ENCODE assay signal across 10 mouse cellular contexts in the genomic region with DNA sequence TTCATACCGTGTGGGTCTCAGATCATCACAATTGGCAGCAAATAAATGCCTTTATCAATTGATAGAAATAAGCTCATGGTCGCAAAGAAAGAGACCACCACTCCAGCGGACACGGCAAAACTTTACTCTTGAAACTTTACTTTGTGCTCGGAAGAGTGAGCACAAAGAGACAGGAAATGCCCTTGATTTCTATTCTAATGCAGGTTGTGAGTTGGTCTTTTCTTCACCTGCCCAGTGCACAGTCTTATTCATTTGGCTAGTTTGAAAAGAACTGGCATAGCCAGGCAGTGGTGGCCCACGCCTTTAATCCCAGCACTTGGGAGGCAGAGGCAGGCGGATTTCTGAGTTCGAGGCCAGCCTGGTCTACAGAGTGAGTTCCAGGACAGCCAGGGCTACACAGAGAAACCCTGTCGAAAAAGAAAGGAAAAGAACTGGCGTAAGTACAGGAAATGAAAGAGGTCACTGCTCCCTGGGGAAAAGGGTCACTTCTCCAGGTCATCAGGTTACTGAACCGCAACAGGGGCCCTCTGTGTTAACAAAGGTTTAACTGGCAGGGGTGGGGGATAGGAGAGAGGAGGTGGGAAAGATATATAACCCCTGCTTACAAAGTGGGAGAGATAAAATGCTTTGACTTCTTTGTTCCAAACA. TPM values are rescaled to one million over a fixed set of nuclear protein-coding genes. Genes with fewer than 3 reads are reported as not detected.
DNase-seq lines count a peak whose midpoint lies in the region; ATAC-seq and TF ChIP-seq lines count a peak whose summit lies in the region.
"Had no signal": no experiment of that assay in that cellular context is flagged by ENCODE, and none has a peak within 500 bp of the region (broad histone marks: within the 10 kb centered on the region; RNA-seq: fewer than 3 reads in every experiment).

No protein-coding gene starts in this region.

- 65% methylated on average over 11 of the region's 11 CpGs for WGBS in hindbrain, embryonic 10.5 days
- 68% methylated on average over 11 of the region's 11 CpGs for WGBS in hindbrain, embryonic 11.5 days
- WGBS in hindbrain, embryonic 12.5 days, result 66% methylated on average over 11 of the region's 11 CpGs
- WGBS in midbrain, embryonic 13.5 days, result 69% methylated on average over 11 of the region's 11 CpGs

- DNase-seq in hindbrain, embryonic 10.5 days (ENCODE audit: low spot score), result no peak
- DNase-seq in hindbrain, embryonic 11.5 days (ENCODE audit: low spot score), result no peak
- DNase-seq in cerebellum, adult 9-11 months, result no peak
- DNase-seq in left cerebral cortex, postnatal 14 days (ENCODE audit: low spot score in 2 of 2), result no peak
- no peak for DNase-seq in urinary bladder, postnatal 10 days (ENCODE audit: low spot score)

- H3K4me2 ChIP-seq in hindbrain, embryonic 11.5 days (replicated peaks; ENCODE audit: low read depth, low read length), result no peak overlapping the region
- H3K4me2 ChIP-seq in hindbrain, embryonic 12.5 days (replicated peaks), result no peak overlapping the region
- no peak overlapping the region; the same call in 1 of the 2 replicates for H3K4me2 ChIP-seq in midbrain, embryonic 13.5 days (replicated peaks)

- no peak overlapping the region for H3K9ac ChIP-seq in hindbrain, embryonic 11.5 days (ENCODE audit: low read depth, low read length)
- H3K9ac ChIP-seq in hindbrain, embryonic 12.5 days, result no peak overlapping the region
- H3K9ac ChIP-seq in midbrain, embryonic 13.5 days (replicated peaks), result no peak overlapping the region
- H3K9ac ChIP-seq: intestine, embryonic 15.5 days had no signal

- no peak for TF ChIP-seq CTCF in E14TG2a.4 (conservative IDR thresholded peaks at IDR 0.05; ENCODE audit: low read length)

- no peaks in the 10 kb centered on the region for H3K36me3 ChIP-seq in hindbrain, embryonic 10.5 days
- H3K36me3 ChIP-seq in hindbrain, embryonic 11.5 days (ENCODE audit: control insufficient read depth, insufficient read depth, low read length), result no peaks in the 10 kb centered on the region
- peaks cover 8% of the 10 kb centered on the region for H3K36me3 ChIP-seq in E14TG2a.4 (ENCODE audit: insufficient read depth, low read length)
- no peaks in the 10 kb centered on the region for H3K36me3 ChIP-seq in hindbrain, embryonic 12.5 days
- H3K36me3 ChIP-seq in midbrain, embryonic 13.5 days, result no peaks in the 10 kb centered on the region
- H3K36me3 ChIP-seq: intestine, embryonic 15.5 days had no signal

- no peak for ATAC-seq in hindbrain, embryonic 11.5 days (ENCODE audit: low FRiP score)
- ATAC-seq in hindbrain, embryonic 12.5 days (ENCODE audit: low FRiP score), result peak; percentile 39
- ATAC-seq in midbrain, embryonic 13.5 days, result 0 out of 2 replicates have a peak, but pooled peaks have one; percentile 18

- intact Hi-C loops in left cerebral cortex, postnatal 14 days (cut with DNase I), result loop anchor here (2.0 to 10.0 kb wide), 3 partner anchors 82 to 255 kb away; partner anchors contain the start of gene Spns2

- H3K9me3 ChIP-seq in hindbrain, embryonic 10.5 days, result no peaks in the 10 kb centered on the region
- H3K9me3 ChIP-seq in hindbrain, embryonic 11.5 days (ENCODE audit: control insufficient read depth, low read length), result no peaks in the 10 kb centered on the region
- H3K9me3 ChIP-seq in E14TG2a.4 (ENCODE audit: low read length), result no peaks in the 10 kb centered on the region
- no peaks in the 10 kb centered on the region for H3K9me3 ChIP-seq in hindbrain, embryonic 12.5 days (replicated peaks)
- H3K9me3 ChIP-seq in midbrain, embryonic 13.5 days, result no peaks in the 10 kb centered on the region
- H3K9me3 ChIP-seq: intestine, embryonic 15.5 days had no signal

- H3K27ac ChIP-seq in hindbrain, embryonic 10.5 days, result peak overlapping the region; percentile 73; the same call in 1 of the 2 replicates
- H3K27ac ChIP-seq in hindbrain, embryonic 11.5 days (ENCODE audit: low read depth, low read length), result no peak overlapping the region
- no peak overlapping the region for H3K27ac ChIP-seq in hindbrain, embryonic 12.5 days
- H3K27ac ChIP-seq in midbrain, embryonic 13.5 days, result no peak overlapping the region
- H3K27ac ChIP-seq: heart, adult 2 months; intestine, embryonic 15.5 days had no signal

- peaks cover 8% of the 10 kb centered on the region; the same call in 1 of the 2 replicates for H3K27me3 ChIP-seq in hindbrain, embryonic 10.5 days (ENCODE audit: insufficient read depth, poor library complexity, severe bottlenecking)
- no peaks in the 10 kb centered on the region for H3K27me3 ChIP-seq in hindbrain, embryonic 11.5 days (ENCODE audit: control insufficient read depth, insufficient read depth, low read length)
- no peaks in the 10 kb centered on the region for H3K27me3 ChIP-seq in E14TG2a.4 (ENCODE audit: insufficient read depth, low read length)
- H3K27me3 ChIP-seq in hindbrain, embryonic 12.5 days, result peaks cover 5% of the 10 kb centered on the region
- H3K27me3 ChIP-seq in midbrain, embryonic 13.5 days, result peaks cover 4% of the 10 kb centered on the region; the same call in 1 of the 2 replicates
- H3K27me3 ChIP-seq: intestine, embryonic 15.5 days had no signal

- H3K4me3 ChIP-seq in hindbrain, embryonic 10.5 days, result no peak overlapping the region
- no peak overlapping the region for H3K4me3 ChIP-seq in hindbrain, embryonic 11.5 days (ENCODE audit: low read depth, low read length)
- peak overlapping the region; percentile 68 for H3K4me3 ChIP-seq in E14TG2a.4 (replicated peaks; ENCODE audit: low read length)
- H3K4me3 ChIP-seq in hindbrain, embryonic 12.5 days, result no peak overlapping the region
- H3K4me3 ChIP-seq in midbrain, embryonic 13.5 days (replicated peaks), result no peak overlapping the region
- H3K4me3 ChIP-seq: heart, adult 2 months; intestine, embryonic 15.5 days had no signal

- peaks cover 13% of the 10 kb centered on the region; the same call in 1 of the 2 replicates for H3K4me1 ChIP-seq in hindbrain, embryonic 10.5 days (replicated peaks)
- H3K4me1 ChIP-seq in hindbrain, embryonic 11.5 days (replicated peaks; ENCODE audit: control insufficient read depth, insufficient read depth, low read length), result no peaks in the 10 kb centered on the region
- H3K4me1 ChIP-seq in E14TG2a.4 (replicated peaks; ENCODE audit: low read depth, low read length), result peaks cover 60% of the 10 kb centered on the region
- H3K4me1 ChIP-seq in hindbrain, embryonic 12.5 days, result no peaks in the 10 kb centered on the region
- no peaks in the 10 kb centered on the region for H3K4me1 ChIP-seq in midbrain, embryonic 13.5 days (replicated peaks)
- H3K4me1 ChIP-seq: intestine, embryonic 15.5 days had no signal

RNA-seq across cellular contexts. Expression of gene Spns3, which starts 19.5 kb away (rescaled TPM):
- polyA plus RNA-seq in hindbrain, embryonic 10.5 days (2016; fragmentation: Nextera tagmentation; extraction: Ambion mirVana), result 0.09 and 0.16 TPM in 2 replicates
- not detected in 2 replicates for polyA plus RNA-seq in hindbrain, embryonic 11.5 days (2014; fragmentation: Nextera tagmentation; extraction: Ambion mirVana)
- 0.15 TPM in 1 of 2 replicates, not detected in the other for polyA plus RNA-seq in hindbrain, embryonic 12.5 days (2016; fragmentation: Nextera tagmentation; extraction: Ambion mirVana)
- 0.10 TPM in 1 of 2 replicates, not detected in the other for polyA plus RNA-seq in midbrain, embryonic 13.5 days (2015; fragmentation: Nextera tagmentation; extraction: Ambion mirVana)
- under 1 TPM; 0.13 to 0.23 TPM for total RNA-seq in left cerebral cortex, postnatal 14 days (2021)
- total RNA-seq: heart, adult 2 months had no signal

RNA-seq across cellular contexts. Expression of gene Ube2g1, which starts 37.3 kb away (rescaled TPM):
- 93.0 and 95.7 TPM in 2 replicates for polyA plus RNA-seq in hindbrain, embryonic 10.5 days (2016; fragmentation: Nextera tagmentation; extraction: Ambion mirVana)
- 127 and 131 TPM in 2 replicates for polyA plus RNA-seq in hindbrain, embryonic 11.5 days (2014; fragmentation: Nextera tagmentation; extraction: Ambion mirVana)
- polyA plus RNA-seq in hindbrain, embryonic 12.5 days (2016; fragmentation: Nextera tagmentation; extraction: Ambion mirVana), result 115 and 123 TPM in 2 replicates
- polyA plus RNA-seq in midbrain, embryonic 13.5 days (2015; fragmentation: Nextera tagmentation; extraction: Ambion mirVana), result 106 and 109 TPM in 2 replicates
- 10 to 100 TPM; 54.1 to 60.1 TPM for total RNA-seq in left cerebral cortex, postnatal 14 days (2021)
